Mouse (Mus musculus) limb, embryonic 11.5 days (tissue): ENCODE measurements around the gene Alb. TPM values are rescaled to one million over a fixed set of nuclear protein-coding genes. Genes with fewer than 3 reads are reported as not detected.

Source experiments
- ATAC-seq: fragments of 200-750 bp; cut with Nextera tagmentation; 2 replicates; pipeline ENCODE4 v1.8.0; 2017; ENCODE audit warnings: low read depth; ENCODE audit not compliant: insufficient number of reproducible peaks, low FRiP score, low TSS enrichment
- DNase-seq: peaks from one replicate; pipeline ENCODE4 v3.0.0-alpha.2; 2015; ENCODE audit warnings: low spot score
- H3K27ac ChIP-seq: fragments of 300-500 bp; sonication (generic); replicated peaks from 2 replicates; pipeline ENCODE4 v1.5.1; 2014; ENCODE audit warnings: low read depth, mild to moderate bottlenecking, low read length
- H3K27me3 ChIP-seq: fragments of 300-500 bp; sonication (generic); 2 replicates; pipeline ENCODE4 v1.6.1; 2014; ENCODE audit warnings: mild to moderate bottlenecking, low read length, mixed read lengths; ENCODE audit not compliant: control insufficient read depth, insufficient read depth
- H3K36me3 ChIP-seq: fragments of 300-500 bp; sonication (generic); 2 replicates; pipeline ENCODE4 v1.6.1; 2014; ENCODE audit warnings: mild to moderate bottlenecking, low read length, moderate library complexity, mixed read lengths; ENCODE audit not compliant: control insufficient read depth, insufficient read depth
- H3K4me1 ChIP-seq: fragments of 300-500 bp; sonication (generic); 2 replicates; pipeline ENCODE4 v1.6.1; 2014; ENCODE audit warnings: low read length, mixed read lengths; ENCODE audit not compliant: control insufficient read depth, insufficient read depth
- H3K4me2 ChIP-seq: fragments of 300-500 bp; sonication (generic); 2 replicates; pipeline ENCODE4 v1.6.1; 2014; ENCODE audit warnings: low read depth, mild to moderate bottlenecking, moderate library complexity; ENCODE audit not compliant: severe bottlenecking
- H3K4me3 ChIP-seq: fragments of 300-500 bp; sonication (generic); 2 replicates; pipeline ENCODE4 v1.5.1; 2014; ENCODE audit warnings: low read depth, low read length
- H3K9ac ChIP-seq: fragments of 300-500 bp; sonication (generic); 2 replicates; pipeline ENCODE4 v1.6.1; 2014; ENCODE audit warnings: mild to moderate bottlenecking, low read length
- H3K9me3 ChIP-seq: fragments of 300-500 bp; sonication (generic); 2 replicates; pipeline ENCODE4 v1.6.1; 2016; ENCODE audit warnings: low read length; ENCODE audit not compliant: control insufficient read depth
- WGBS: fragments of 180-500 bp; shearing (Covaris S2); extraction: QIAGEN DNeasy Blood & Tissue Kit; methylation state at CpG from one replicate; pipeline ENCODE4 v1.1.7; 2014; 5-methylcytosine and 5-hydroxymethylcytosine counted together
- polyA plus RNA-seq: library from polyadenylated mRNA; unstranded; fragments of >200 nt; fragmentation: Nextera tagmentation; extraction: Ambion mirVana; gene quantifications from 2 replicates; pipeline ENCODE4 v1.2.1, GENCODE M21; 2014

The Alb gene
- polyA plus RNA-seq, 1 experiment from 2014 or later = 0.93 TPM

DNA sequence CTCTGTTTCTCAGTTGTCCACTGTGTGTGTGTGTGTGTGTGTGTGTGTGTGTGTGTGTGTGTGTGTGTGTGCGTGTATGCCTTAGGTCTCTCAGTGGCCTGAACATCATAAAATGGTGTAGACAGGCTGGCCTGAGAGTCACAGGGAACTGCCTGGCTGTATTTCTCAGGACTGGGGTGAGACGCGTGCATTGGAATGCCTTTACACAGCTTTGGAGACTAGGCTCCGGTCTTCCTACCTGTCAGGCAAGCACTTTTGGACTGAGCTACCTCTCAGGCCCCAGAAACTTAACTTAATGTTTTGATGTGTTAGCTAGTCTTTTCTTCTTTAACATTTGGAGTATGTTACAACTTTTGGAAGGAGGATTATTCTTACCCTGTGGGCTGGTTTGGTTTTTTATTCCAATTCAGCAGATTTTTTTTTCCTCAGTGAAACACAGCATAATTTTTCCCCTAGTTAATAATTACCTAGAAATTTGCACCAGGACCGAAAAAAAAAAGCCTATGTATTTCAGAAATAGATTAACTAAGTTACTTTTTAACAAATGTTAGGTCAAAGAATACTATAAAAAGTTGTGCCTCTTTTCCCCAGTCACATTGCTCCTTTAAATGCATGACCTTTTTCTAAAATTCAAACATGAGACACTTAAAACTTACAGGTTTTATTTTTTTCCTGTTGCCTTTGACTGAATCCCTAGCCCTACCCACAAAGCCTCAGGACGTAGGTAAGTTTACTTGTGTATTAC, 57.8 kb downstream of the Alb start, which contains the start of gene Afm:
TSS of gene Afm (plus strand) at position 577 of the 745 bp plus-strand sequence.
- H3K4me3 ChIP-seq = no peak within 1 kb of the TSS
- no peak within 1 kb of the TSS for H3K27ac ChIP-seq
- DNase-seq = no peak
- H3K27me3 ChIP-seq = no peaks in the 10 kb centered on the region
- H3K4me1 ChIP-seq = no peaks in the 10 kb centered on the region
- H3K4me2 ChIP-seq = no peak within 1 kb of the TSS
- ATAC-seq = no peak
- no peaks in the 10 kb centered on the region for H3K9me3 ChIP-seq
- H3K36me3 ChIP-seq = no peaks in the 10 kb centered on the region
- no peak within 1 kb of the TSS for H3K9ac ChIP-seq
- WGBS = 83% methylated on average over 6 of the region's 6 CpGs

Other genes starting within 250 kb of the Alb start
- 36.9 and 38.0 TPM in 2 replicates for gene Cox18, start 236.9 kb upstream of the Alb start, polyA plus RNA-seq
- 29.2 and 33.3 TPM in 2 replicates for gene Ankrd17, start 94.3 kb upstream of the Alb start, polyA plus RNA-seq
- gene Gm9958, start 93.7 kb upstream of the Alb start, polyA plus RNA-seq = 4.9 and 8.8 TPM in 2 replicates
- 2.9 and 6.1 TPM in 2 replicates for gene Afp, start 29.8 kb downstream of the Alb start, polyA plus RNA-seq
- gene Afm, start 58.0 kb downstream of the Alb start, polyA plus RNA-seq = not detected in 2 replicates
- not detected in 2 replicates for gene 5830473C10Rik, start 100.2 kb downstream of the Alb start, polyA plus RNA-seq
- gene Rassf6, start 179.8 kb downstream of the Alb start, polyA plus RNA-seq = 0.73 and 1.1 TPM in 2 replicates